Mouse (Mus musculus) C2C12 (cell line): ENCODE measurements around the gene Runx2.

Experiments used
- CEBPB ChIP-seq: IDR thresholded peaks from one replicate; pipeline ENCODE4 v1.6.1; 2011; ENCODE audit warnings: low read depth, mild to moderate bottlenecking, control low read depth, moderate library complexity
- CTCF ChIP-seq: IDR thresholded peaks from one replicate; pipeline ENCODE4 v1.5.1; 2011; ENCODE audit not compliant: control insufficient read depth, insufficient read depth, insufficient read length
- FOSL1 ChIP-seq: IDR thresholded peaks from one replicate; pipeline ENCODE4 v1.8.0; 2011; ENCODE audit warnings: mild to moderate bottlenecking, low read length; ENCODE audit not compliant: poor library complexity, insufficient read depth, severe bottlenecking
- MAX ChIP-seq: IDR thresholded peaks from one replicate; pipeline ENCODE4 v1.6.1; 2011; ENCODE audit warnings: mild to moderate bottlenecking, control low read depth
- MYOD1 ChIP-seq: IDR thresholded peaks from one replicate; pipeline ENCODE4 v1.6.1; 2011; ENCODE audit warnings: low read depth; ENCODE audit not compliant: control insufficient read depth, insufficient read length
- MYOG ChIP-seq: IDR thresholded peaks from one replicate; pipeline ENCODE4 v1.6.1; 2011; ENCODE audit not compliant: control insufficient read depth, insufficient read length; ENCODE audit errors: extremely low read depth
- USF1 ChIP-seq: IDR thresholded peaks from one replicate; pipeline ENCODE4 v1.6.1; 2011; ENCODE audit warnings: low read depth, mild to moderate bottlenecking, control low read depth, moderate library complexity

DNA sequence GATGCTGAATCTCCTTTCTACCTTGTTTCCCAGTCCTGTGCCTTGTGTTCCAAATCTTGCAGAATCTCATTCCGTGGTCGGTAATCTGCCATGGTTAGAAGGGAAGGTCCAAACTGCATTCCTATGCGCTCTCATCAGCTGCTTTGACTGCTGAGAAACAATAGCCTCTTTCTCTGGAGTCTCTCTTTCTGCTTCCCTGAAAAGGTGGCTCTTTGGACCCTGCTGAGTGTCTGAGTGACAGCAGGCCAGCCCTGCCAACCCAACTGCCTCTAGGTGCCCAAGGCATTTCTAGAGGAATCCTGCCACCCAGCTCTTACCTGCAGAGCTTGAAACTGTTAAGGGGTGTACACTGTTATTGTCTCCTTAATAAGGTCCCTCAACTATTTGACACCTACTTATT lies 226.6 kb downstream of the Runx2 start:
- TF ChIP-seq MYOD1 (no peak), MYOG (no peak), CTCF (no peak), USF1 (no peak), MAX (no peak), CEBPB (no peak), FOSL1 (no peak)
